Mouse (Mus musculus) right cerebral cortex, postnatal 36 days (tissue): ENCODE measurements around the gene Mcm3.
"Not testable (repeated sequence)": the region's sequence is repeated elsewhere in the genome, so short reads cannot be mapped to it uniquely, and the experiment has no call there.

Experiments used
- DNase-seq, 2 experiments: peaks; one replicate each; pipeline ENCODE4 v3.0.0; 2022; ENCODE audit warnings: low spot score in 2 of 2, mixed read lengths in 1 of 2

Gene Mcm3

GRCm38 (mm10) chr1:20804526-20804925 is 15.6 kb downstream of the Mcm3 start:
- DNase-seq: no peak

- DNase-seq: peak; percentile 17 to 36
Observed at GRCm38 (mm10) chr1:20801682-20802390, 18.3 kb downstream of the Mcm3 start.

- DNase-seq: no peak
Observed at GRCm38 (mm10) chr1:20801275-20801674, 18.8 kb downstream of the Mcm3 start.

- no peak for DNase-seq
Observed at GRCm38 (mm10) chr1:20795178-20795577, 24.9 kb downstream of the Mcm3 start.

- DNase-seq: no peak
Observed at GRCm38 (mm10) chr1:20794760-20795159, 25.4 kb downstream of the Mcm3 start.

GRCm38 (mm10) chr1:20791414-20791813 is 28.7 kb downstream of the Mcm3 start:
- DNase-seq: no peak

GRCm38 (mm10) chr1:20790517-20790916 is 29.6 kb downstream of the Mcm3 start, which contains the start of gene Il17f:
Gene Il17f, minus strand, starts transcription at chr1:20790617.
- not testable (repeated sequence) for DNase-seq

GRCm38 (mm10) chr1:20788419-20788818 is 31.7 kb downstream of the Mcm3 start:
- DNase-seq: no peak

GRCm38 (mm10) chr1:20787046-20787445 is 33.1 kb downstream of the Mcm3 start:
- DNase-seq: no peak

- DNase-seq: no peak
Observed at GRCm38 (mm10) chr1:20778366-20778765, 41.7 kb downstream of the Mcm3 start.

- DNase-seq: not testable (repeated sequence)
Observed at GRCm38 (mm10) chr1:20774026-20774730, 45.9 kb downstream of the Mcm3 start.

GRCm38 (mm10) chr1:20766526-20766925 is 53.6 kb downstream of the Mcm3 start:
- DNase-seq: no peak

- no peak for DNase-seq
Observed at GRCm38 (mm10) chr1:20761411-20761810, 58.7 kb downstream of the Mcm3 start.

GRCm38 (mm10) chr1:20760331-20760730 is 59.8 kb downstream of the Mcm3 start:
- no peak for DNase-seq

GRCm38 (mm10) chr1:20759799-20760198 is 60.3 kb downstream of the Mcm3 start:
- DNase-seq: peak; percentile 36 to 59

GRCm38 (mm10) chr1:20757586-20757985 is 62.5 kb downstream of the Mcm3 start:
- no peak for DNase-seq

- DNase-seq: no peak
Observed at GRCm38 (mm10) chr1:20754439-20754838, 65.7 kb downstream of the Mcm3 start.
